Mouse (Mus musculus): ENCODE results near the gene Olfr1392.
A peak's percentile ranks its signal among the peaks of the same experiment; 100 is the strongest.
"Not testable (repeated sequence)": the region's sequence is repeated elsewhere in the genome, so short reads cannot be mapped to it uniquely, and the experiment has no call there.

Olfr1392 gene

DNA sequence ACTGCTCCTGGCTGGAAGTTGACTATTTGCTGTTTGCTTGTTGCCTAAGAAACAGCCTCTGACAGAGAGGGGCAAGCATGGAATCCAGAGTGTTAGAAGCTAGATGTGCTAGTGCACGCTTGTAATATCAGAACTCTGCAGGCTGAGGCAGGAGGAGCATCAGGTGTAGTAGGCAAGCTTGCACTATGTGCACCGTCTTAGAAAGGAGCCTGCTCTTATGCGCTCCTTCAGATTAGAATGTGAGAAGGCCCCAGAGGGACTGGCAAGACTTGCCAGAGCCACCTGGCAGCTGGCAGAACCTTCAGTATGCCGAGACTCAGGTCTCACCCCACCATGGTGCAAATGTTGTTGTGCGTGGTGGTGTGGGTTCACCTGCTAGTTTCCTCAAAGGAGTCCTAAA lies 33.0 kb upstream of the Olfr1392 start:
- DNase-seq: no peak

DNA sequence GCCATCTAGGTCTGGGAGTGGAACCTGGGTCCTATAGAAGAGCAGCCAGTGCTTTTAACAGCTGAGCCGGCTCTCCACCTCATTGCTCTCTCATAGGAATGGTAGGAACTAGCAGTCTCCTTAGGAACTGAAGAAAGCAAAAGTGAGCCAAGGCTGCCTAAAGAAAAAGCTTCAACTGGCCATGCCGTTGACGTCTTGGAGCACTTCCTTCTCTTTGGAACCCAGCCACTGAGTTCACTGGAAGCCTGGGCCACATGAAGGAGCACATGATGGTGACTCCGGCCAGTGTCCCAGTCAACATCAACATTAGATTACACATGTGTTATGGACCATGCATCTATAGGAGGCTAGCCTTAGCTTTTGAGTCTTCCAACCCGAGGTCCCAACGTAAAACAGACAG lies 32.0 kb upstream of the Olfr1392 start:
- DNase-seq: no peak

DNA sequence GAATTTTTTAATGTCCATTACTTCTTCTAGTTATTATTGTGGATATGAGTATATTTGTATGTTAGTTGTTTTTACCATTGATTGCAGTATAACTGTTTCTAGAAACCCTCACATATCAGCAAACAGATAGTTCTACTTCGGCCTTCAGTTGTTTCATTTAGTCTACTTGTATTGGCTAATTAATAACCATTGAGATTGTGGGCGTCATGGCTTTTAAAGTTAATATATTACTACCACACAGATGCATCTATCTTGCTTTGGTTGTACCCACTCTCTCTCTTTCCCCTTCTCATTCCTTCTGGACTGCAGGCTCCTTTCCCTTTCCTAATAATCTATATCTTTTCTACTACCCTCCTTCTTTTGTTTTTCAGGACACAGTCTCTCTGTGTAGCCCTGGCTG lies 25.8 kb upstream of the Olfr1392 start:
- DNase-seq: no peak

DNA sequence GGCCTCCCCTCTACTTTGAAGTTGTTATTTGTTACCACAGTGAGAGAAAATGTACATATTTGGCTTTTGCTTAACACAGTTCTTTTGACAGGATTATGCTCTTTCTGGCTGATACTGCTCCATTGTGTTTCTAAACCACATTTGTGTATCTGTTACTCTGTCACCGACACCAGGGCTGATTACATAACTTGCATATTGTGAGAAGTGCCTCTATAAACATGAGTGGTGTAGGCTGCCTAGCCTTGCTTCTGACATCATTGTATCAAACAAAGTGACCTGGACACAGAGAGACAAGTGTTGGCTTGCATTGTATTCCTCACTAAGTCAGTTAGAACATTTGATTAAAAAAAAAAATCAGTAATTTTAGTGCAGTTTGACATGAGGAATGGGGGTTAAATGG lies 25.3 kb upstream of the Olfr1392 start:
- DNase-seq: no peak

DNA sequence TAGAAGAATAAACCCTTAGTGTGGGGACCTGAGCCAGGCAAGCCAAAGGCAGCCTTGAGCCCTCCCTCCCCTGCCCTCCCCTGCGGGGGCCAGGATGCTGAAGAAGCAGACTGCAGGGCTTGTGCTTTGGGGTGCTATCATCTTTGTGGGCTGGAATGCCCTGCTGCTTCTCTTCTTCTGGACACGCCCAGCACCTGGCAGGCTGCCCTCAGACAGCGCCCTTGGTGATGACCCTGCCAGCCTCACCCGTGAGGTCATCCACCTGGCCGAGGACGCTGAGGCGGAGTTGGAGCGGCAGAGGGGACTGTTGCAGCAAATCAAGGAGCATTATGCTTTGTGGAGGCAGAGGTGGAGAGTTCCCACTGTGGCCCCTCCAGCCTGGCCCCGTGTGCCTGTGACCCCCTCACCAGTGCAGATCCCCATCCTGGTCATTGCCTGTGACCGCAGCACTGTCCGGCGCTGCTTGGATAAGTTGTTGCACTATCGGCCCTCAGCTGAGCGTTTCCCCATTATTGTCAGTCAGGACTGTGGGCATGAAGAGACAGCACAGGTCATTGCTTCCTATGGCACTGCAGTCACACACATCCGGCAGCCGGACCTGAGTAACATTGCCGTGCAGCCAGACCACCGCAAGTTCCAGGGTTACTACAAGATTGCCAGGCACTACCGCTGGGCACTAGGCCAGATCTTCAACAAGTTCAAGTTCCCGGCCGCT lies 24.3 kb upstream of the Olfr1392 start:
- DNase-seq: peak; percentile 40 to 44

DNA sequence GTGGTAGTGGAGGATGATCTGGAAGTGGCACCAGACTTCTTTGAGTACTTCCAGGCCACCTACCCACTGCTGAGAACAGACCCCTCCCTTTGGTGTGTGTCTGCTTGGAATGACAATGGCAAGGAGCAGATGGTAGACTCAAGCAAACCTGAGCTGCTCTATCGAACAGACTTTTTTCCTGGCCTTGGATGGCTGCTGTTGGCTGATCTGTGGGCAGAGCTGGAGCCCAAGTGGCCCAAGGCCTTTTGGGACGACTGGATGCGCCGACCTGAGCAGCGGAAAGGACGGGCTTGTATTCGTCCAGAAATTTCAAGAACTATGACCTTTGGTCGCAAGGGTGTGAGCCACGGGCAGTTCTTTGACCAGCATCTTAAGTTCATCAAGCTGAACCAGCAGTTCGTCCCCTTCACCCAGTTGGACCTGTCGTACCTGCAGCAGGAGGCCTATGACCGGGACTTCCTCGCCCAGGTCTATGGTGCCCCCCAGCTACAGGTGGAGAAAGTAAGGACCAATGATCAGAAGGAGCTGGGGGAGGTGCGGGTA lies 23.7 kb upstream of the Olfr1392 start:
- DNase-seq: no peak

DNA sequence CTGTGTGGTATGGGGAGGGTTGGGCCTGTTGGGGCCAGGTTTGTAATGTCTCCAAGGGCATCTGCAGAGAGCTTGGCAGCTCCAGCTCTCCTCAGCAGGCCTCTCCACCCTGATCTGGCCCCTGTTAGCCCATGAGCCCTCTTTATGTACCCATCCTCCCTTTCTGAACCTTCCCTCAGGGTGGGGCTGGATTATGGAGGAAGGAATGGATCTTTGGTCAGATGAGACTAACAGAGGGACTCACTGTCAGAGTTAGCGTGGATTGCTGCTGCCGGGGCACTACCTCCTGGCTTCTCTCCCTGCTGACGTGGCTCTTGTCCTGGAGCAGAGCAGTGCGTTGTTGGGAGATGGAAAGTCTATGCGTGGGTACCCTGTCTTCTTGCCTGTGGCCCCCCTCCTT lies 22.8 kb upstream of the Olfr1392 start:
- no peak for DNase-seq

DNA sequence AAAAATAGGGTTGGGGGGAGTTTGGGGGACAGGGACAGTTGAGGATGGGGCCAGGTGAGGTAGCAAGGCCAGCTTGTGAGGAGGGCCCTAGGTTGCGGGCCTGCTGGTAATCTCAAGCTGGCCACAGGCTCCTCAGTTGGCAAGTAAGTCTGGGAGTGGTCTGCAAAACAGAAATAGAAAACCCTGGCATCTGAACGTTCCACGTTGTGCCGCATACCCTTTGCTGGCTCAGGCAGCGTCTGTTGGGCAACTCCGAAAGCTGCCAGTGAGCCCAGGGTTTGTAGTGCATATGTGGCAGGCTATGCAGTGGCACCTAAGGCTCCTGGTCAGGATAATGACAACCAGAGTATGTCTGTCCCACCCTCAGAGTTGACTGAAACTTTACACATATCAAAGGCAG lies 21.9 kb upstream of the Olfr1392 start:
- DNase-seq: peak in 1 of 2 experiments; percentile 21

DNA sequence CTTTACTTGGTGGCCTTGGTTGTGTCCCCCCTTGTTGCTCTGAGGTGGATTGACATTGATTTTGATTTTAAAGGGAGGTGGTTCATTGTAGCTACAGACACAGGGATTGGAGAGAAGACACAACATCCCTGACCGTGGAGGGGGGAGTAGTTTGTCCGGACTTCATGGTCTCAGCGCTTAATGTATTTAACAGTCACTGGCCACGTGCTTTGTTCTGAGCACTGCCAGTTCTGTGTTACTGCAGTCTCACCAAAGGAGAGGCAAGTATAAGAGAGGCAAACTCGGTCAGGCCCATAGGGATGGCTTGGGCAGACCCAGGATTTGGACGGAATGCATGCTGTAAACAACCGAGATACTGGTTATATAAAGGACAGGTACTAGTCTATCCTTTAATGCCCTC lies 21.0 kb upstream of the Olfr1392 start:
- DNase-seq: no peak

DNA sequence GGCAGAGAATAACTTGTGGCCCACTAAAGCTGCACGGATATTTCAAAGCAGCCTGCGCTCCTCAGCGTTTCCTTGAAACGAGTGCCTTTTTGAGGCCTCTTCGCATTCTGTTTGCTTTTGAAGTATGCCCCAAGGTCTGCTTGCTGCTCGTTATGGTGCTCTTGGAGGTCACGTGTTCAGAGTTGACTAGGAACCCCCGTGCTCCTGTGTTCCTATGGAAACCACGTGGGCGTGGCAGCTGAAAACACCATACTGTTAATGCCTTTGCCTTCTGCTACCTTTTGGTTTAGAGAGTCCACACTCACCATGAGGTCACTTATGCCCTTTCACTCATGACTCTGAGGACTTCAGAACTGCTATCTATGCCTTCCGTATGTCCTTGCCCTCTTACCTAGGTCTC lies 20.5 kb upstream of the Olfr1392 start:
- DNase-seq: no peak

DNA sequence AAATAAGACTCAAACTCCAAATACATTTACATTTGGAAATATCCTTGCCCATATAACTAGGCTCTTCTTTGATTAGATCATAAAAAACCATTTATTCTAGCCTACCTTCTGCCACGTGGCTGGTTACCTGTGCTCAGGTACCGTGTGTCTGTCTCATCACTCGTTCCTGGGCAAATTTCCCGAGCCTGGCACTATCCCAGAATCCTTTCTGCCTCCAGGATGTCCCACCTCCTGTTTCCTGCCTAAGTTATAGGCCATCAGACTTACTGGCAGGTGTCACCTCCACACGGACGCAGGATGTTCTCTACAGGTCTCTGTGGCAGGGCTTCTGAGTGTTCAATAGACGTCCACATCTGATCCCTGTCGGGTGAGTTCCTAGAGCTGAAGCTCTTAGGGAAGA lies 20.0 kb upstream of the Olfr1392 start:
- peak; percentile 49 to 69 for DNase-seq

DNA sequence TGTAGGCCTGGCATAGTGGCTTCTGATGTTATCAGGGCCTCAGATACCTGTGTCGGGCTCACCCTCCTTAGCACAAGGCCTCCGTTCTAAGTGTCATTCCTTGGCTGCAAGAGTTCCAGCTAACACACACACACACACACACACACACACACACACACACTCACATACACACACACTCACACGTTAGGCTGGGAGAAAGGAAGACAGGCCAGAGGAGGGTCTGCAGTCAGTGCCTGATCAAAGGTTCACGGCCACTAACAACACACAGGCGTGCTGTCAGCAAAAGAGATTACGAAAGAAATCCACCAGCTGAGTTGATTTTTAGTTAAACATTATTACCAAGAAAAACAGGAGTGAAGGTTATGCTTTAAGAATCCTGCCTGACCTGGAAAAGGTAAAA lies 18.4 kb upstream of the Olfr1392 start:
- no peak for DNase-seq

DNA sequence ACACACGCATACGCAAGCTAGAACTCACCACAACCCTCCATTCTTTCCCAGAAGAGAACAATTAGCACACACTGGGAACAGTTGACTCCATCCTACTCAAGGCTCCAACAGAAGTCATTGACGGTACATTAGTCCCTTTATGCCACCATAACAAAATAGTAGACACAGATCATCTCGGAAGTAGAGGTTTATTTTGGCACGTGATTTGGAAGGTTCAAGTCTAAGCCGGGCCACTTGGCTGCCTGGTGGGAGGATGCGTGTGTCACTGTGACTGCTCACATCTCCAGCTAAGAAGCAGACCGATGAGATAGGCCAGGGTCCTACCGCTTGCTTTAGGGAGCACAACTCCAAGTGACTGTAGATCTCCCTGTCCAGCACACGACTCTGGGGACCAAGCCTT lies 17.8 kb upstream of the Olfr1392 start:
- no peak for DNase-seq

DNA sequence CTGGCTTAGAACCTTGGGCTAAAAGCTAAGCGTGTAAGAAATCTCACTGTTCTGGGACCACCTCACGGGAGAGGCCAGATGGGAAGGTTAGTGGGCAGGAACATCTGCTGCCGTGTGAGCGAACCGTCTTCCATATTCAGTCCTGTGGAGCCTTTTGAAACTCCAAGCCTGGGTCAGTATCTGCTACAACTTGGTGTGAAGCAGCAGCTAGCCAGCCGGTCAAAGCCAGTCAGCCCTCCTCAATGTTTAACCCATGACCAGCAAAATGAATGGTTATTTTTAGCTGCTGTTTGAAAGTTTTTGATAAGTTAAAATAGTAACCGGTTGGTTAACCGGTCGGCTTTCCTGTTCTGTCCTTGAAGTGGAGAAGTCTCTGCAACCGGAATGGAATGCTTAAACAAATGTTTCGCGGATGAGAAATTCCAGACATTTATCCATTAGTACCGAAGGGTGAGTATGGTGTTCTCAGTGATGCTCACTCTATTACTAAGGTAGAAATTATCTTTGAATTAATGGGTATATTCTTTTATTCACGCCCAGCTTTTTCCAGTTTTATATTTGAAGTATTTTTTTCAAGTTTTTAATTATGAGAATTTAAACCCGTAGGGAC lies 17.0 kb upstream of the Olfr1392 start:
- no peak for DNase-seq

DNA sequence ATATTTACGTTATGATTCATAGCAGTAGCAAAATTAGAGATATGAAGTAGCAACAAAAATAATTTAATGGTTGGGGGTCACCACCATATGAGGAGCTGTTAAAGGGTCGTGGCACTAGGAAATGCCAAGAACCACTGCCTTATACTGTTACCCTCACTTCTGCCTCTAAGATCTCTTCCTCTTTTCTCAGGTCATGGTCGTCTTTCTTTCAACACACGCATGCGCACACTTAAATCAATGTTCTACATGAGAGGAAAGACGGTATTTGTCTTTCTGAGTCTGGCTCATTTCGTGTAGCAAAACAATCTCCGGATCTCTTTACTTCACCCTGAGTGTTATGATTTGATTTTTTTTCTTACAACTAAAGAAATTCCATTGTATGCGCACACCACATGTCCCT lies 15.3 kb upstream of the Olfr1392 start:
- no peak for DNase-seq

DNA sequence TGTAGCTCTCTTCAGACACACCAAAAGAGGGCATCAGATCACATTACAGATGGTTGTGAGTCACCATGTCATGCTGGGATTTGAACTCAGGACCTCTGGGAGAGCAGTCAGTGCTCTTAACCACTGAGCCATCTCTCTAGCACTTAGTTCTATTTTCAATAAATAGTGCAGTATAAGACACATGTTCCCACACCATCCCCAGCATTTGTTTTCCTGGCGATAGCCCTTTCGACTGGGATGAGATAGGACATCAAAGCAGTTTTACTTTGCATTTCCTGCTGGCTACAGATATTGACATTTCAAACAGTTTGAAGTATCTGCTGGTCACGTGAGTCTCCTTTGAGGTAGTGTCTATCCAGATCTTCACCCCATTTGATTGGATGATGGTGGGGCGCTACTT lies 14.7 kb upstream of the Olfr1392 start:
- no peak for DNase-seq

DNA sequence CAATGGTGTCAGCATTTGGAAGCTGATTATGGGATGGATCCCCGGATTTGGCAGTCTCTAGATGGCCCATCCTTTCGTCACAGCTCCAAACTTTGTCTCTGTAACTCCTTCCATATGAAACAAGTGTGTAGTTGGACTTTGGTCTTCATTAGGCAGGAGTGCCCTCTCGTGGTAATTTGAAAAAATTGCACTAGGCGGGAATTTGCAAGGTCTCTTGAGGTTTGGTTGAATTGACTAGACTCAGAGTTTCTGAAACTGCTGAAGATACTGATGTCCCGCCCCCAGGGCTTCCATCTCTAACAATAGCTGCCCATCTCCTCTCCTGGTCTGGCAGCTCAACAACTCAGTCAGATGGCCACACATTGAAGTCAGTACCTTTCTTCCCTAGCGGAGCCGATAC lies 13.7 kb upstream of the Olfr1392 start:
- peak; percentile 48 to 64 for DNase-seq

DNA sequence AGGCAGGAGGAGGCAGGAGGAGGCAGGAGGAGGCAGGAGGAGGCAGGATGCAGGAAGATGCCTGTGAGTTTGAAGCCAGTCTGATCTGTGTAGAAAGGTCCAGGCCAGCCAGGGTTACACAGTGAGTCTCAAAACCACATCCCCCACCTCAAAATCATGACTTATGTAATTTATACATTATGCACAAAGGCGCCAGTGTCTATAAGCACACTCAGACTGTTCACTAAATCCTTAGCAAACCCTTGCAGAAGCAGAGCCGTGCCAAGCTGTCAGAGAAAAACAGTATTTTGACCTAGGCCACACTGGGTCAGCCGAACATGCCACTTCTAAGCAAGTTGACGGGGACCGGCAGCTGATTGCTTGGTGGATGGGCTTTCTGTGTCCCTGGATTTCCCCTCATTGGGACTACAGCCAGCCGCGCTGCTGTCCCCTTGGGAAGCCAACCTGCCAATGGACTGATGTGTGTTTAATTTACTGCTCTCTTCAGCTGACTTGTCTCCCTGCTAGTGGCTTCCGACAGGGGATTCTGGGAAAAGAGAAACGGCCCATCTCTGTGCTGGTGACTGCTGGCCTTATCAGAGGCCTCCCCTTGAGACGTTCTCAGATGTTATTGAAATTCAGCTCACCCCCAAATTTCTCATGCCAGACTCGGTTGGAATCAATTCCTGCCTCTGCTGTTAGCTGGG lies 11.1 kb upstream of the Olfr1392 start:
- peak; percentile 19 to 23 for DNase-seq

DNA sequence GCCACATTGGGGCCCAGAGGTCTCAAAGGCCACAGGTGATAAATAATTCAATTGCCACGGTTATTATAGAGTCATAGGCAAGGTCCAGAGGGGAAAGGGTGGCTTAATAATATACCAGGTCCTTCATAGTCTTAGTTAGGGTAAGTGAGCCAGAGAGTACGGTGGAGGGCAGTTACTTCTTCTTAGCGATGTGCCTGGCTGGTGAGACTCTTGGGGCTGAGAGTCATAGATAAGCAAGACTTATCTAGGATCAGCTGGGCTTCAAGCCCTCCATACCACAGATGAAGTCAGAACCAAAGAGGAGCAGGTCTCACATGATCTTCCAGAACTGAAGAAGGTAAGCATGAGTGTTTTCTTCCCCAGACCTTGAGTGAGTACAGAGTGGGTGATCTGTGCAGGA lies 6.9 kb upstream of the Olfr1392 start, which contains the start of gene Olfr1393:
Gene Olfr1393 (plus strand): TSS at position 83 of the 400 bp plus-strand sequence.
- no peak for DNase-seq

DNA sequence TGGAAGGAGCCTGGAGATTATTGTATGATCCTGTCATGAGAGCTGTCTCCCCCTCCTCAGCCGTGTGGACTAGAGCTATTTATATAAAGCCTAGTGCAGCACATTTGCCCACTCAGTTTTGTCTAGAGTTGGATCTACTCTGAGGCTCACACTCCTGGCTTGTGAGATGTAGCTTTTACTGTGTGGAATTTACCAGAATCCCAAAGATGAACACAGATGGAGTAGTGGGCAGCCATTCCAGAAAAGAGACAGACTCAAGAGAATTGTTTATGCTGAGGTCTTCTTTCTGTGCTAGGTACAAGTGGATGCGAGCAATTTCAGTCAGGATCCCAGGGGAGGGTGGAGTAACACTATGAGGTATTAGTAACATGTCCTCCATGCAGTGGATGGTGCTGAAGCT lies 2.2 kb downstream of the Olfr1392 start:
- no peak for DNase-seq

DNA sequence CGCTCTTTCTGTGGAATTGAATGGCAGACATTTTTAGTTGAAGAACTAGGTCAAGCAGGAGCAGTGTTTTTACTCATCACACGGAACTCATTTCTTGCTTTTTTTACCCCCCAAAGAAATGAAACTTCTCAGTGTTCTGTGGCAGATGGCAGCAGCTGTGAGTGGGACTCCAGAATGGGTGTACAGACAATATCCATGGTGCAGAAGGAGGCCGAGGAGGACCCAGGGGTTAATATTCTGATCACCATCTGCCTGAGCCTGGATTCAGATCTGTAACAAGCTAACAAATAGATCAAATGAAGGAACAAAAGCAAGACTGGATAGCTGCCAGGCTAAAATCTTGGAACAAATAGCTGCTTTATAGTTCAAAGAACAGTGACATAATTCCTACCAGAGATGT lies 7.7 kb downstream of the Olfr1392 start:
- DNase-seq: no peak

DNA sequence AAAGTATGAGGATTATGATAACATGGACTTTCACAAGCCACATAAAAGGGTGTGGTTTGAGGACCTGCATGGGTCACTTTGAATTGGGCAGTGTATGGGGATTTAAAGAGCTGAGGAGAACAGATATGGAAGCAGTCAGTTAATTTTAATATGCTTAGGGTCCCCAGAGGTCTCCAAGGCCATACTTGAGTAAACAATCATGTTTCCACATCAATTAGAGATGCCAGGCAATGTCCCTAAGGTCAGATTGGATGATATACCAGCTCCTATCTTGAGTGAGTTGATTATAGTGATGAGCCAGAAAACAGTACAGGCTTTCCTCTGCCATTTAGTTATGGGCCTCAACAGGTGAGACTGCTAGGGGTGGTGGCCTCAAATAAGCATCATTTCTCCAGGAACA lies 19.4 kb downstream of the Olfr1392 start, which contains the start of gene Olfr10:
Gene Olfr10 (plus strand): TSS at position 301 of the 400 bp plus-strand sequence.
- no peak for DNase-seq

DNA sequence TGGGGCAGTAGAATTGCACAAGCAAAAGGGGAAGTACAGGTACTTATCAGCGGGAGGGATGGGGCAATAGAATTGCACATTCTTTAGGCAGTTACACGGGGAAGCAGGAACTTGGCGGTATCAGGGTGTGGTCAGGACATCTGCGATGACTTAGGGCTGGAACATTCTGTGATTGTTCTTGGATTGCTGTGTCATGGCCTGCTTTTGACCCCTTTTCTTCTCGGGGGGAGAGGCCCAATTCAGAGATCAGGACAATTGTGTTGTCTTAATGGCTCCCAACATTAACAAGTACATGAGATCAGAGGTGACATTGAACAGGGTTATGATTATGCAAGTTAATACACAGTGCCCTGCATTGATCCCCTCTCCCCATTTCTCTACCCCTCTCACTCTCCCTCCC lies 23.5 kb downstream of the Olfr1392 start:
- DNase-seq: not testable (repeated sequence)

DNA sequence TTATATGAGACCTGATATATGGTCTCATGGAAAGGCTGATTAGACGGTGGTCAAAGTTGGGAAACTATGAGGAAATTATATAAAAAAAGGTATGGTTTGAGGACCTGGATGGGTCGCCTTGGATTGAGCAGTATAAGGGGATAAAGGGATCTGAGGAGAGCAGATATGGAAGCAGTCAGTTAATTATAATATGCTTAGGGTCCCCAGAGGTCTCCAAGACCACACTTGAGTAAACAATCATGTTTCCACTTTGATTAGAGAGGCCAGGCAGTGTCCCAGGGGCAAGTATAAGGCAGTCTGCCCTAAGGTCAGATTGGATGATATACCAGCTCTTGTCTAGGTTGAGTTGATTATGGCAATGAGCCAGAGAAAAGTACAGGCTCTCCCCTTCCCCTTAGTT lies 37.4 kb downstream of the Olfr1392 start, which contains the start of gene Olfr1391:
Gene Olfr1391 (plus strand): TSS at position 301 of the 400 bp plus-strand sequence.
- no peak for DNase-seq

Measured in cerebellum, postnatal 14 days (tissue).